Mouse (Mus musculus) CD4-positive, CD25-positive, alpha-beta regulatory T cell, adult 2 months (primary cell): ENCODE results near the gene Sgcd.

Source experiments
- DNase-seq: peaks from one replicate; pipeline ENCODE4 v3.0.0-alpha.2; 2012; ENCODE audit warnings: low read depth, low spot score

The Sgcd gene

GRCm38 (mm10) chr11:47988697-47989533, at the start of gene Sgcd:
Sgcd (minus strand) TSS chr11:47988969.
- no peak for DNase-seq

- DNase-seq = no peak
Observed at GRCm38 (mm10) chr11:48038051-48038450, 49.3 kb upstream of the Sgcd start.

DNA sequence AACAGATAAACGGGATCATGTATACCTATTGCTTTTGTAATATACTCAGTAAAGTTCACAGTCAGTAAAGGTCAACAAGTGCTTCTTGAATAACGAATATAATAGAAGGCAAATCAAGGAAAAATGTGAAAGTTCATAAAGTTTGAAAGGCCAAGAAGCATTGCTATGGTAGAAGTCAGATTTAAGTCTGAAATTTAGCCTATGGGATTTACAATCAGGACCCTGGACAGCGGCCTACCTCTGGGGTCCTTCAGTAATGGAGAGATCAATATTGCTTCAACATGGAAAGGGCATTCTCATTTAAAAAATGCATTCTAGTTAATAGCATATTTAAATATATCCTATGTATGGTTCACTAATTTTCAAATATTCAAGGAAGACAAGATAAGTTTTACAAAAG, 24.1 kb upstream of the Sgcd start:
- DNase-seq = no peak

DNA sequence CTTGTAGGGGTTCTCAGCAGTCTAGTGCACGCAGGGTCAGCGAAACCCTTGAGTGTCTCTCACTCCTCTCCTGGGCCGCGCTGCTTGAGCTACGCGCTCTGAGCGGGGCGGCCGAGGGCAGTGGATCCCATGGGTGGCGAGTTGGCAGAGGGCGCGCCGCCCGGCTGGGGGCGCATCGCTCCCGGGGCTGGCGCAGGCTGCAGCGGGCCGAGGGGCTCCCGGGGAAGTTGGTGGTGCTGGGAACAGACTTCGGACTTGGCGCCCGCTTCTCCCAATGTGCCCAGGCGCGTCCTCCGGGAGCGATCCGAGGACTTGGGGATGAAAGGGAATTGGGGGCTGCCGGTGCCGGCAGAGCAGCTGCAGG, 454 bp downstream of the Sgcd start:
- DNase-seq = no peak

DNA sequence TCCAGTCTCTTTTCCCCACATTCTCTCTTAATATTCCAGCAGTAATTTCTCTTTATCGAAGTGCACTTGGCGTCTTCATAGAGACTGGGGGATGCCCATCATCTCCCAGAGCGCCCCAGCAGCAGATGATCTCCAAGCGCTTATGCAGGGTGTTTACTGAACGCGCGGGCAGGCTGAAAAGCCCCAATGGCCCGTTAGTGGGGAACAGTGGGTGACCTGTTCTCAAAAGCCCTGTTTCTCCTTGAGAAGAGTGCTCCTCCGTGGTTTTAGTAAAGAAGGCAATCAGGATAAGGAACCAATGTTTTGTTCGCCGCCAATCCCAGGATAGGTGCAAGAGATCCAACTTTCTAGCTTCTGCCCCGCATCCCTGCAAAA, 889 bp downstream of the Sgcd start:
- no peak for DNase-seq

DNA sequence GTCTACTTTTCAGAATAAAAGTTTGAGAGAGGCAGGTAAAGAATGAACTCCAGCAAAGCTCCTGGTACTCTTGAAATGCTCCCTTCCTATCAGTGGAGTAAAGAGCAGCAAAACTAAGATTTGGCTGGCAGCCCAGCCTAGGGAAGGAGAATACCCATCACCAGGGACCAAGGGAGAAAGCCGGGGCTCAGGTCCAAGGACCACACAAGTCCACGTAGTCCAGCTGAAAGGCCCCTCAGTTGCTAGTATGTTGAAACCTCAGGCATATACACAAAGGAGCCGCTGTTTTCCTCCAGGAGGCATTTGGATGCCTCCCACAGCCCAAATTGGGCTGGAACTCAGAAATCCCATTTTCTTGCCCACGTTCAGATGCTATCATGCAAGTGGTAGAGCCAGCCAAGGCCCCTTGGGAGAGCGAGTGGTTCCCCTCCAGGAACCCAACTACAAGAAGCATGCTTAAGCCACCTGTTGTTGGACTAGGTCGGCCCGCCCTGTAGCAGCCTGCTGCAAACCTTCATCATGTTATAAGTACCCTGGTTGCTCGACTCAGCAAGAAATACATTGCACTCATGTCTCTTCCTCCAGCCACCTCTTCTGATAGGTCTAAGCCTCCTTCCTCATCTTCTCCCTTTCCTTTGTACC, 1.4 kb downstream of the Sgcd start:
- DNase-seq = no peak

- DNase-seq = no peak
Observed at GRCm38 (mm10) chr11:47982152-47982551, 6.6 kb downstream of the Sgcd start.

- no peak for DNase-seq
Observed at GRCm38 (mm10) chr11:47981108-47981507, 7.7 kb downstream of the Sgcd start.

DNA sequence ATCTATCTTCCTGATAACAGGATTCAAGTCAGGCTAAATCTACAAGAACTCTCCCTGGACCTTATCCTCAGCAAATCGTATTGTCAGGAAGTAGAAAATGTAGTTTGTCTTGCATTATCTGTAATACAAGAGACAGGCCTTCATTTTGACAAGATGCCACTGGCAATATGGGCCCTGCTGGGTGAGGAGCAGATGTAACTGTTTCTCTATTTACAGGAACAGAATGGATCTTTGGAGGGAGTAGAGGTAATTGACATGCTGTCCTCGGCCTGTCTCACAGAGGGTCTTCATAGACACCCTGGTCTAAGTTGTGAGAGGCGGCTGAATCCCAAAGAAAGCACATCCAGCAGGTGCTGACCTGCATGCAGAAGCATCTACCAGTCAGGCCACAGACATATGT, 35.5 kb downstream of the Sgcd start:
- DNase-seq = no peak

GRCm38 (mm10) chr11:47952366-47952765, 36.4 kb downstream of the Sgcd start:
- DNase-seq = no peak

GRCm38 (mm10) chr11:47939795-47940194, 49.0 kb downstream of the Sgcd start:
- no peak for DNase-seq

DNA sequence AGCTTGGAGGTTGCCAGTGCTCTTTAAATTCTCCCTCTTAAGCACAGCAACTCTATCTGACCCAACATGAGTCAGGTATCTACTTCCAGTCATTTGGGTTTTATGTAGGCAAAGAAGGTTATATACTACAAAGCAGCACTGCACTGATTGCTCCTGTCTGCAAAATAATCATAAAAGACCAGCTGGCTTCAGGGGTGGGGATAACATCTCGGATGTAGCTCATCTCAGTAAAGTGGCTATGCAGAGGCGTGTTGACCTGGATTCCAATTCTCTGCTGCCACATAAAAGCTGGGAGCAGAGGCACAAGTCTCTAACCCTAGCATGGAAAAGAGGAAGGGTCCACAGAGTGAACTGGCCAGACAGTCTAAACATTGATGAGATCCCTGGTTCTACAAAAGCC, 71.2 kb downstream of the Sgcd start:
- no peak for DNase-seq

DNA sequence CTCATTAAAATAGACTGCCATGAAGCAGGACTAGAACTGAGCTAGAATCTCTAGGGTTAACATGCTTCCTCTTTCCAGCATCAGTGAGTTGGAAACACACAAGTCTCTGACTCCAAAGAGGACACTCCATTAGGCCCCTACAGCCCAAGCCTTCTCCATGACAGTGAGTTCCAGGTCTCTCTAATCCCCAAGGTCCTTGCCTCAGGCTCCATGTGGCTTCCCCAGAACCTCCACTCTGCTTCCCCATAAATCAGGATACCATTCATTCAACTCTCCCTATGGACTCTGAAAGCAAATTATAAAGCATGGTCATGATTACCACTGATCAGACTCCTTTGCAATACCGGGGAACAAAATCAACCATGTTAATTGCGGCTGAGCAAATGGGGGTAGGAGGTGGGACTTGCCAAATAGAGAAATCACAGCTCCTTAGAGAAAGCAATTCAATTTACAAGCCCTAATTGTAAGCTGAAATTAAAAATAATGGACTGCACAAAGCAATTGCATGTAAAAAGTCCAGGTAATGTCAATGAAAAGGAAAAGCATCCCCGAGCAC, 97.1 kb downstream of the Sgcd start:
- DNase-seq = no peak

DNA sequence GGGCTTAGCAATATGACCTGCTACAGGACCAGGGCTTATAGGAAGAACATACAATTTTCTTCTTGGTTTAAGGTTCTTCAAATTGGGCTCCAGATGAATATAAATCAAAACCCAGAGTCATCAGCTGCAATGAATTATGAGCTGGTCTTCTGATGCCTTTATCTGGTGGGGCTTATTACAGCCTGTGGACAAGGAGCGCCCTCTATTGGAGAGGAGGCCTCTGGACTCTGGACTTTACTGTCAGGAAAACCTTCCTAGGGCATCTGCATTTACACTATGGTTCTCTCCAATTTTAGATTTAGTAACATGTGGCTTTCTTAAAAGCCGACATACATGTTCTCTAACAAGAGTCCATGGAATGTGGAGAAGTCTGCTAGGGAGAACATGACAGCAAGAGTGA, 98.5 kb downstream of the Sgcd start:
- no peak for DNase-seq

GRCm38 (mm10) chr11:47885310-47885709, 103.5 kb downstream of the Sgcd start:
- DNase-seq = no peak

DNA sequence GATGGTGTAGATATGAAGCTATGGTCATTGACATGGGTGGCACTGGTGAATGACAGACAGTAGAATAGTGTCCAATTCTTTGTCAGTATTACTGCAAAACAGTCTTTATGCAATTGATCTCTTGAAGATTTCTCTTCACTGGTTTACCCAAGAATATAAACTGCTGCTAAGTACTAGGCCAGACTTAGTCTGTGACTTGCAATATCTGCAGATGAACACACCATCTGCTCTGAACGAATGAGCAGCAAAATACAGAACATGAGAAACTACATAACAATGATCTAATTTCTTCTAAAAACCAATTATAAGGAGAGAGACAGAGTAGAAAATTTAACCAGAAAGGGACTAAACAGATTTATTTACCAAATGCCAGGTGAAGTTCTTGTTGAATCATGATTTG, 105.2 kb downstream of the Sgcd start:
- DNase-seq = no peak

DNA sequence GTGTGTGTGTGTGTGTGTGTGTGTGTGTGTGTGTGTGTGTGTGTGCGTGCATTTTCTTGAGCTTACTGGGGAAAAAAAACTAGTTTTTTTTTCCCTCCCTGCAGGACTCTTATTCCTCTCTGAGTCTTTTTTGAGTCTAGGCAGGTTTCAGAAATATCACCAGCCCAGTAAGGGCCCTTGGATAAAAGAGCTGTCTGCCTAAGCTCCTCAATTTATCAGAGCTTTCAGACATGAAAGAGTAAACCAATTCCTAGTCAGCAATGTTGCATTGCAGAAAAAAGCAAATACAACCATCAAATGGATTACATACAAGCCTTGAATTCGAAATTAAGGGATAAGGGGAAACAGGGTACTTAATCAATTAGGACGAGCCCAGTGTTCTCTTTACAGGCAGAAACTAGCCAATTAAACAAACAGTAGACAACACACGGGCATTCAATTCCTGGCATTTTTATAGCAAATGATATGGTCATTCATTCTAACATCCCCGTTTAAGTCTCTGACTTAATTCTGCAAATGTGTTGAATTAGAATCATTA, 112.1 kb downstream of the Sgcd start:
- no peak for DNase-seq

DNA sequence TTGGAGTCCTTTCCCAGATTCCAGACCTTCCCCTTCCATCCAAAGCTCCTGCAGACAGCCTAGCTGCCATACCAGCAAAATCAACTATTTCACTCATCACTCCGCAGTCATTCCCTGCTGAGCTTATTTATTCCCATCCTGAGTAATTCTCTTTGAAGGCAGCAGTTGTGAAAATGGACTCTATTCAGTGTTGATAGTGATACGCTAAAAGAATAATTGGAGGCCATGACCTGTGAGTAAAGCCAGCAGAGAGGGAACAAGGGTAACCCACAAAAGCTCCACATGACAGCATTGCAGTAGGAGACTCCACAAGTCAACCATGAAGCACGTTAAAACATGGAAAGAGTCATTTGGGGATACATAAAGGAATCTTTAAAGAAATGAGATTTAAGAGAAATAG, 142.9 kb downstream of the Sgcd start:
- DNase-seq = no peak

GRCm38 (mm10) chr11:47833283-47833682, 155.5 kb downstream of the Sgcd start:
- no peak for DNase-seq

DNA sequence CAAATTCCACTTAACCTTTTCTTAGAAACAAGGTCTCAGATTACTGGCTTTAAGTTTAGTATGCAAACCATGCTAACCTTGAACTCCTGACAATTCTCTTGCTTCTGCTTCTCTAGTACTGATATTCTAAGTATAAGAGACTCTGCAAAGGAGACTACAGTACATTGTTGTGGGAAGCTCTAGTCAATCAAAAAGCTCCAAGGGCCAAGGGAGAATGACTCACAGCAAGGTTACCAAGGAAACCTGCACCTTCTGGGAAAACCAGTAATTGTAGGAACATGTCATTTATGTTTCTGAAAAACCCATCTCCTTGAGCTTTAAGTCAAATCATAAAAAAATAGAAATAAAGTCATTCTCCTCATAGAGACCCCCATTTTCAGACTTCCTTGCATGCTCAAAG, 178.5 kb downstream of the Sgcd start:
- DNase-seq = no peak

GRCm38 (mm10) chr11:47804101-47804715, 184.6 kb downstream of the Sgcd start:
- no peak for DNase-seq

DNA sequence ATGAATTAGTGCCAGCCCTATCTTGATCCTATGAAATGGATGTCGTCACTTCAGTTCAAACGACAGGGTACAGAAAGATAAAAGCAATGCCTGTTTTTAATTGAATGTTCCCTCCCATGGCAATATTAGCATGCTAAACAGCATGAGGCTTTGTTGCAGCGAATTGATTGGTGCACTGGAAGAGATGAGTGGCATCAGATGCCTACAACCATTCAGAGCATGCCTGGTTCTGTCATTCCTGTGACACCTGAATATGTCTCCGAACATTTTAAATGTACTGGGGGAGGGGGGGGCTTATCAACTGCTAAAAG, 210.9 kb downstream of the Sgcd start:
- DNase-seq = no peak
